Mouse (Mus musculus) T-cell, adult 2 months (primary cell): ENCODE data around the gene Arl6ip4.
A peak's percentile ranks its signal among the peaks of the same experiment; 100 is the strongest.

Experiments
- DNase-seq: peaks from one replicate; pipeline ENCODE4 v3.0.0; 2022; ENCODE audit warnings: low spot score

Gene Arl6ip4

GRCm38 (mm10) chr5:124095077-124095581, 20.8 kb upstream of the Arl6ip4 start:
- DNase-seq = no peak

DNA sequence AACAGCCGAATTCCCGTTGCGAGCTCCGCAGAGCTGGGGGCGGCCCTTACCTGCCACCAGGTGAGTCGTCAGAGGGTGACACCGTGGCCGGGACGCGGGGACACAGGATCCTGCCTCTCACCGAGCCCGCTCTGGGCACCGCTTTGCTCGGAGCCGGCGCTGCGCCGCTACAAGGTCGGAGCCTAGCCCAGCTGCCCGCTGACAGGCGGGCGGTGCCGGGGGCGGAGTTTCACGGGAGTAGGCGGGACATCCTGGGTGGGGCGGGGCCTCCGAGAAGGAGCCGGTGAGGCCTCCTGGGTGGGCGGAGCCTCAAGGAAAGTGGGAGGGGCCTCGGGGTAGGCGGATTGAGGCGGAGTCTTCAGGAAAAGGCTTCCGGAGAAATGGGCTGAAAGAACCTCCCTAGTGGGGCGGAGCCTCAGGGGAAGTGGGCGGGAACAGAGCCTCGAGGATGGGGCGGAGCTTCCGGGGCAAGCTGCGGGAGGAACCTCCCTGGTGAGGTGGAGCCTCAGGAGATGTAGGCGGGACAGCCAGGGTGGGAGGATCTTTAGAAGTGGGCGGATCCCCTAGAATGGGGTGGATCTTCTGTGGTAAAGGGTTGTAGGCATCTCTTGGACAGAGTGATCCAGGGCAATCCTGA, 20.2 kb upstream of the Arl6ip4 start, which contains the start of gene Abcb9:
Gene Abcb9 (minus strand): TSS at position 203 of the 637 bp plus-strand sequence.
- DNase-seq = peak; percentile 94

- DNase-seq = no peak
These were observed 17.0 kb upstream of the Arl6ip4 start for GRCm38 (mm10) chr5:124098923-124099322.

DNA sequence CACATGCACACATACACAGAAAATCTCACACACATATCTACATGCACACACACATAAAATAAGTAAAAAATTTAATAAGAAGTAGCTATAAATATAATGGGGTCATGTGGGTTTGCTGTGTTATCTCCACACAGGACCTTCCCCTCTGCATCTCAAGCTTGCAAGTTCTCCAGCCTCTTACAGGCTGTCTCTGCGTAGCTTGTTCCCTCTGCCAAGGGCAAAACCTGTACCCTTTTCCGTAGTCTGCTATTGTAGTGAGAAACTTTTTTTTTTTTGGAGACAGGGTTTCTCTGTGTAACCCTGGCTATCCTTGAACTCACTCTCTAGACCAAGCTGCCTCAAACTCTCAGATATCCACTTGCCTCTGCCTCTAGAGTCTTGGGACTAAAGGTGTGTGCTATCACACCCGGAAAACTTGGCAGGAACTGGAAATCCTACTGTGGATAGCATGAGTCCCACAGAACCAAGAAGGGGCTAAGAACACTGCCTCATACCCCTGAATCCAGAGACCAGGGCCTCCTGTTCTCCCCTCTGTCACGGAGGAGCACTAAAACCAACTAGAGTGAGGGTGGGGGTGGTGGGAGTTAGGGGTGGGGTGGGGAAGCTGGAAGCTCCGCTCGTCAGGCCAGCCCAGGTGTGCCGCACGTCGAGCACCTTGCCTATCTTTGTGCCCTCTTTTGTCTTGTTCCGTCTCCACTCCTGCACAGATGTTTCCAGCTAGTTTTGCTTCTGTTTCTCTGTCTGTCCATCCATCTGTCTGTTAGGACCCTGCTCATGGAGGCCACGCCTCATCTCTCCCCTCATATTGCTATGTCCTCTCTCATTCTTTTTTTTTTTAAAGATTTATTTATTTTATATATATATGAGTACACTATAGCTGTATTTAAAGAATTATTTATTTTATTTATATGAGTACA, 15.5 kb upstream of the Arl6ip4 start:
- DNase-seq = no peak

GRCm38 (mm10) chr5:124102326-124102725, 13.6 kb upstream of the Arl6ip4 start:
- no peak for DNase-seq

- no peak for DNase-seq
These were observed 12.9 kb upstream of the Arl6ip4 start for GRCm38 (mm10) chr5:124103020-124103419.

- no peak for DNase-seq
These were observed 12.3 kb upstream of the Arl6ip4 start for GRCm38 (mm10) chr5:124103552-124103951.

DNA sequence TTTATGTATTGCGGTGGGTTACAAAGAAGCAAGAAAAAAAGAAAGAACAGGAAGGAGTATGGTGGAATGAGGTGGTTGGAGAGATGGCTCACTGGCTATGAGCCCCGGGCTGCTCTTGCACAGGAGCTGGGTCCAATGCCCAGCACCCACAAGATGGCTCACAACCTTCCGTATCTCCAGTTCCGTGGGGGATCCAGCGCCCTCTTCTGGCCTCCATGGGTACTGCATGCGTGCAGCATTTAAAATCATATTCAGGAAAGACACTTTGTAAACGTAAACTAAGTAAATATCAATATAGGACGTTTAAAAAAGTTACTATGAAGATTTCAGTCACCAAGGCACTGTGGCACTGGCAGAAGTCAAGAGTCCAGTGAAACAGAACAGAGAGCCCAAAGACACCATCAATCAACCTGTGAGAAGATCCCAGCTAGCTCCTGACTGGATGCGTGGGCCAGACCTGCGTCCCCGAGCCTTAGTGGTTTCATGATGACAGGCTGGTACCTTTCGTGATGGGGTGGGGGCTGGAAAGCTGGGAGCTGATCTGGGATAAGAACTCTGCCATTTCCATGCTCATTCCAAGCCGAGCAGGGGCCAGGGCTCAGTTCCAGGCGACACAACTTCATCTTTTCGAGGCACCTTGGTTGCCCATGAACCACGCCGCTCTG, 4.7 kb upstream of the Arl6ip4 start:
- DNase-seq = peak; percentile 61

GRCm38 (mm10) chr5:124111742-124112497, 4.0 kb upstream of the Arl6ip4 start, which contains the start of gene Ogfod2:
Ogfod2 (plus strand) TSS chr5:124112297.
- DNase-seq = peak; percentile 95

GRCm38 (mm10) chr5:124112531-124112930, 3.4 kb upstream of the Arl6ip4 start:
- no peak for DNase-seq

- DNase-seq = peak; percentile 65
These were observed 2.9 kb upstream of the Arl6ip4 start for GRCm38 (mm10) chr5:124113030-124113429.

- no peak for DNase-seq
These were observed 1.4 kb upstream of the Arl6ip4 start for GRCm38 (mm10) chr5:124114276-124115025.

GRCm38 (mm10) chr5:124115531-124115930, 358 bp upstream of the Arl6ip4 start:
- no peak for DNase-seq

DNA sequence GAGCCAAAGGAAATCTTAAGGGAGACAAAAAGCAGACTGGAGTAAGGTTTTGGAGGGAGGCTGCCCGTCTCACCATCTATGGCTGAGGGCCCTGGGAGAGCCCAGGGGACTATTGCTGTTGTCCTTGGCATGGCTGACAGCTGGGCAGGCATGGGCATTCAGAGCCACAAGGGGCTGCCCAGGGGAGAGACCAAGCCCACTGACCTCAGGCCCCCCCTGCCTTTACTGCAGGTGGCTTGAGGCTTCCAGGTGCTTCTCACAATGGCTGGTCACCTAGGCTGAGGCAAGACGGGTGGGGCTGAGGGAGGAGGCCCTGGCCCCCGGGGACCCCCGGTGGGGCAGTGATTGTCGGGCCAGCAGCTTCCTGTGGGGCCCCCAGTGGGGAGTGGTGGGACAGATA, 3.3 kb downstream of the Arl6ip4 start:
- DNase-seq = no peak

DNA sequence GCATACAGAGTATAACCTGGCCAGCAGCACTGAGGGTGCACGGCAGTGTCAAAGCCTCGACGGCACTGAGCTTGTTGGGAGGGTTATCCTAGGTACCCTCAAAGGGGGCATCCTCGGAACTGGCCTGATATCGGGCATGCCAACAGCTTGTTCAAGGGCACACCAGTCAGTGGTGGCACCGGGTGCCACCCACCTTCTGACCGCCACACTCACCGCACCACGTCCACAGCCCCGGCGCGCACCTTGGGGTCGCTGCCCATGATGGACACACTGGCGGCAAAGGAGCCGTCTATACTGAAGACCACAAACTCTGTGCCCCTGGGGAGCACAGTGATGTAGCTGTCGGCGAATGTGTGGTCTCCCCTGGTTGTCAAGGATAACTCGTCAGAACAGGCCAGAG, 6.5 kb downstream of the Arl6ip4 start:
- no peak for DNase-seq

GRCm38 (mm10) chr5:124125093-124125492, 9.2 kb downstream of the Arl6ip4 start:
- DNase-seq = no peak

- no peak for DNase-seq
These were observed 18.4 kb downstream of the Arl6ip4 start for GRCm38 (mm10) chr5:124134261-124134660.

- DNase-seq = no peak
These were observed 22.2 kb downstream of the Arl6ip4 start for GRCm38 (mm10) chr5:124138066-124138465.

GRCm38 (mm10) chr5:124149028-124149427, 33.1 kb downstream of the Arl6ip4 start:
- DNase-seq = no peak

DNA sequence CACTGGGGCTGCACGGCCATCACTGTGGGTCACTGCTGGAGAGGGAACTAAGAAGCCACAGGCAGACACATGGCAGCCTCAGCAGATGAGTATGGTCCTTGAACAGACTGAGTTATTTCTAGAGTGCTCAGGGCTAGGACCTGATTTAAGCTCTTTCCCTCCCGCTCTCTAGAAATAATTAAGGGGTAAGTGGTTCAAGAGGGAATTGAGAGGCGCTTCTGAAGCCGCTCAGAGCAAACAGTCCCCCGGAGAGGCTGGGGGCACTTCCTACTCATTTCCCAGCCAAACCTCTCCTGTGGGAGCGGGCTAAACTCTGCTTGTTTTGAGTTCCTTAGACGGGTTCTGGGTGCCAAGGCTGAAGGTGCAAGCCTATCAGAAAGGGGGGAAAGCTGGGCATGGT, 35.0 kb downstream of the Arl6ip4 start:
- no peak for DNase-seq

DNA sequence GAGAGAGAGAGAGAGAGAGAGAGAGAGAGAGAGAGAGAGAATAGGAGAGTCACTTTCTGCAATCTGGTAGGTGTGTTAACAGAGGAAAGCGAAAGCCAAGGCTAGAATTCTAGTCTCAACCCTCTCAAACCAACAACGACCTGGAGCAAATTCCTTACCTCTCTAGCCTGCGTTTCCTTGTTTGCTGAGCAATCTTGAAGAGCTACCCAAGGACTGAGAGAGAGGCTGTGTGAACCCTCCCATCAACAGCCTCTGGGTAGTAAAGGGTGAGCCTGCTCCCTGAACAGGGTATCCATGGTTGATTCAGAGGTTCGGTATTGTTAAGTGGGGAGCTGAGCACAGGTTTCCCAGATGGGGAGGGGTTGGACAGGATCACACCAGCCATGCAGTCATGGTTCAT, 36.8 kb downstream of the Arl6ip4 start:
- no peak for DNase-seq
